Mouse (Mus musculus) right cerebral cortex, postnatal 14 days (tissue): ENCODE data around the gene Gm21885.
"Not testable (repeated sequence)": the region's sequence is repeated elsewhere in the genome, so short reads cannot be mapped to it uniquely, and the experiment has no call there.

Experiments used
- DNase-seq: peaks from one replicate; pipeline ENCODE4 v3.0.0; 2022

Gm21885 gene

GRCm38 (mm10) chr11:94281199-94282181 is at the start of gene Gm21885:
Gene Gm21885 (plus strand): TSS chr11:94281873.
- DNase-seq, result no peak

- DNase-seq, result no peak
These were observed 48.3 kb upstream of the Gm21885 start for GRCm38 (mm10) chr11:94233405-94233804.

DNA sequence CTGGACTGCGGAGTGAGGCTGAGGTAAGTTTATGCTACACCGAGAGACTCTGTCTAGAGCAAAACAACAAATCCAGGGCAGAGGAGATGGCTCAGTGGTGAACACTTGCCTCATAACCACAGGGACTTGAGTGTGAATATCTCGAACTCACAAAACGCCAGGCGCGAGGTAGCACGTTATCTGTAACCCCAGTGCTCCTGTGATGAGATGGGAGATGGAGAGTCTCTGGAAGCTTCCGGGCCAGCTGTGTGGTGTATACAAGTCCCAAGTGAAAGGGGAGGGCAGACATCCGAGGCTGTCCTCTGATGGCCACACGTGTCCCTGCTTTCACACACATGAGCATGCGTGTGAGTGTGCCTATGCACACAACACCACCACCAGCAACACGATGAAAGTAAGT is 47.3 kb upstream of the Gm21885 start:
- DNase-seq, result no peak

DNA sequence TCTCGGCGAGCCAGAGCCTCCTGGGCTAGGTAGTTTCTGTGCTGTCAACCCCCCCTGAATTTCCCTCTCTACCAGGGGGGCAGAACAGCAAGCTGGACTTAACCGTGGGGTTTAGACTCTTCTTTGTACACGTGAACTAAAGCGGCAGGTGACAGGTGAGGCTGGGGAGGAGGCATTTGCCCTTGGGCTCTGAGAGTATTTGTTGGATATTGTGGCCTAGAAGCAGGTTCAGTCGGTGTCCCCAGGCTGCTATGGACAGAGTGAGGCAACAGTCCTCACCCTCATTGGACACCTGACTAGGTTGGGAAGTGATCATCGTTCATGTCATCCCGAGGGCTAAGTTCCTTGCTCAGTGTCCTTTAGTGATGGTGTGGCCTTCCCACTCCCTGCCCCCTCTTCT is 46.8 kb upstream of the Gm21885 start:
- DNase-seq, result no peak

GRCm38 (mm10) chr11:94236074-94236473 is 45.6 kb upstream of the Gm21885 start:
- peak; percentile 60 for DNase-seq

GRCm38 (mm10) chr11:94238786-94239185 is 42.9 kb upstream of the Gm21885 start:
- no peak for DNase-seq

GRCm38 (mm10) chr11:94239706-94240105 is 42.0 kb upstream of the Gm21885 start:
- no peak for DNase-seq

- DNase-seq, result no peak
These were observed 38.8 kb upstream of the Gm21885 start for GRCm38 (mm10) chr11:94242760-94243421.

DNA sequence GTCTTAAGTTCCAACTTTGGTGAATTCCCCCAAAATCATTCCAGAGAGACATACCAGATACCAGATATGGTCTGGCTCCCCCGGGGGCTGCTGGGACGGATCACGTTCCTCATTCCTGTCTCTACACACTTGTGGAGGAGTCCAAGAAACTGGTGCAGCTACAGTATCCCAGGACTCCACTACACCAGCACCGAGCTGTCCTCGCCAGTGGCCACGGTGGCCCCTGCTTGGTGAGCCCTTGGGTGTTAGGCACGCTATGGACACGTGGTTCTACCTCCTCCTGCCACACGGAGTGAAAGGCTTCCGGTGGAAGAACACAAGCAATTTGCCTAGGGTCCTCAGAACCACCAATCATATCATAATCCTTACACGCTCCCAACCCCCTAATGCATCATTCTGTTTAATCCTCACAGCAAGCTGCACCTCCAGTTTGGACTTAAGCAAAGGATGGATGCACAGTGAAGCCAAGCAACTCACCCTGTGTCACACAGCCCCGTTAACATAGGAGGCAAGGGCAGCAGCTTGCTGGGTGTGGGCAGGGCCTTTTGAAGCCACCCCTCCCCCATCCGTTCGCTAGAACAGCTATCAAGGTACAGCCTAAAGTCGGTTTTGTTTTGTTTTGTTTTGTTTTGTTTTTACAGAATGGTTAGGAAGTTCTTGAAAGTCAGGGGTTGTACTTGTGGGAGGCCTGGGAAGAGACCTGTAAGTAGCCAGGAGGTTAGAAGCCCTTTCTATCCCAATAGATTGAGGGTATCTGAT is 38.1 kb upstream of the Gm21885 start:
- no peak for DNase-seq

GRCm38 (mm10) chr11:94244385-94244784 is 37.3 kb upstream of the Gm21885 start:
- no peak for DNase-seq

- no peak for DNase-seq
These were observed 35.5 kb upstream of the Gm21885 start, which contains the start of gene Wfikkn2 for GRCm38 (mm10) chr11:94245955-94246788. Gene Wfikkn2 (minus strand): TSS chr11:94246005.

- DNase-seq, result no peak
These were observed 34.9 kb upstream of the Gm21885 start for GRCm38 (mm10) chr11:94246789-94247061.

DNA sequence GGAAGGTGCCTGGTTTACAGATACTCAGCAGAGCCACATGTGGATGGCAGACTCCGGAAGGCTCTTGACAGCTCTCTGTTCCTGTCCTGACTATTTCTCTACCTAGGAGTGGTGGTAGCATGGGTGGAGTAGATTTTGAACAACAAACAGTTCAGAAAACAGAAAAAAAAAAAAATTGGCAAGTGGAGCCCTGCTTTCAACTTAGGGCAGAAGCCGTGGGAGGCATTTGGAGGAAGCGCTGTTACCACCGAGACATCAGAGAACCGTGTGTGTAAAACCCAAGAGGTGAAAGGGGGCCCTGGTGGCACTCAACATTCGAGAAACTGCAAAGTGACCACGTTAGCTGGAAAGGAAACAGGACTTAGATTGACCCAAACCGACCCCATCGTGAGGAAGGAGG is 28.5 kb upstream of the Gm21885 start:
- no peak for DNase-seq

DNA sequence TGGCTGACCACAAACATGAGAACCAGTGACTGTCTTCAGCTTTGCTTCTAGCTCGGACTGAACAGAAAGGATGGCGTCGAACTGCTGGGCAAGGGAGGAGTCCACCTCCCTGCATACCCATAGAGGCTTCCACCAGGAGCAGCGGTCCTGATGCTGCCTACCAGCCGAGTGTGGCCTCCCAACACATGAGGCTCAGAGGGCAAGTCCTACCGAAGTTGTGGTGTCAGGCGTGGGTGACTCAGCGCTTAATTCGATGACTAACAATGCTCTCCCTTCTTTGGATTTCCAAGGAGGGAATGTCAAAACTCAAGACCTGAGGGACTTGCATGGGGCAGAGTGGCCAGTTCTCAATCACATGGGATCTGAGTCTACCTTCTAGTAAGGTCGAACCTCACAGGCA is 28.0 kb upstream of the Gm21885 start:
- DNase-seq, result no peak

GRCm38 (mm10) chr11:94255733-94256132 is 25.9 kb upstream of the Gm21885 start:
- DNase-seq, result no peak

DNA sequence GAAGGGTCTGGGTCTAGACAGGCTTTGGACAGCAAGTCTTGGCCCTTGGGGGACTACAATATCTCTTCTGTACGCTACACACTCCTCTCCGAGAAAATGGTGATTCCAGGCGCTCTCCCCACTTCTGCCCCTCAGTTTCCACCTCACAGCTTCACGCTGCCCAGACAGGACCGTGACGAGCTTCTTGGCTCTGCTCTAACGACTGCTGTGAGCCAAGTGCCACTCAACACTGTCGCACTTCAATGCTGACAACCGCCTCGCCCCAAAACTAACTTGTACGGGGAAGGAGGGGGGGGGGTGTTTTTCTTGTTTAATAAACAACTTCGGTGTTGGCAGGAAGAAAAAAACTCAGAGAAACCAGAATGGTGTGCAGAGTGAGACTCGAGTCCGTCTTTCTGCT is 23.7 kb upstream of the Gm21885 start:
- DNase-seq, result no peak

DNA sequence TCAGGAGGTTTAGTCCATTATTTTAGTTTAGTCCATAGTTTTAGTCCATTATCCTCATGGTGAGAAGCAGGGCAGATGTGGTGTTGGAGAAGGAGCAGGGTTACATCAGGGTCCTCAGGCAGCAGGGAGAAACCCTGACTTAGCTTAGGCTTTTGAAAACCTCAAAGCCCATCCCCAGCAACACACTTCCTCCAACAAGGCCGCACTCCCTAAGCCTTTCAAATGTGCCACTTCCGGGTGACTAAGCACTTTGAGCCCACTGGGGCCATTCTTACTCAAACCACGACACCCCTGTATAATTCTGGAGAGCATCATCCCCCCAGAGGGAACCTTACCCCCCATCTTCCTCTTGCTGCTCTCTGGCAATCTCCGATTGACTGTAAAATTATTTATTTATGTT is 21.9 kb upstream of the Gm21885 start:
- DNase-seq, result no peak

- no peak for DNase-seq
These were observed 19.9 kb upstream of the Gm21885 start for GRCm38 (mm10) chr11:94261585-94262370.

DNA sequence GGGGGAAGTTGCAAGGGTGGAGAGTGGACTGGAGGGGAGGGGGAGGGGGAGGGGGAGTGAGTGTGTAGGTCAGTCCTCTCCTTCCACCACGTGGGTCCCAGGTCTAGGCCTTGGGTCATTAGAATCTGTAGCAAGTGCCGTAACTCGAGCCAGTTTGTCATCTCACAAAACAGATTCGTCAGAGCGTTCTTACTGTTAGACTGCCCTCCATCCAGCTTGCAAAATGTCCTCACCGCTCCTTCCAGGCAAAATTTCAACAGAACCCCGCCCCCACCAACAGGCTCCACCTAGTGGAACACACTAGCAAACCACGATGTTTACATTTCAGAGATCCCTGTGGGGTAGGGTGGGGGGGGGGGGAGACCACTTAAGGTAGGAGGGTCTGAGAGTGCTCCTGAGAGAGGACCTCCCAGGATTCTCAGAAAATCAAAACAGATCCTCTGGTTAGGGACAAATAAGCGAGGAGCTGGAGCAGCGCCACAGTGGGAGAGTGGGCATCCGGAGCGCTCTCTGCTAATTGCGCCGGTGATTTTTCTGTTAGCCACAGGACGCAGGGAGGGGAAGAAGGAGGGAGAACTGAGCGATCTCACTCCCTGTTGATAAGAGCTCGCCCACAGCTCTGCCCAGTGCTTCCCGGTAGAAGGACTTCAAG is 16.4 kb upstream of the Gm21885 start:
- DNase-seq, result peak; percentile 61

GRCm38 (mm10) chr11:94266155-94266554 is 15.5 kb upstream of the Gm21885 start:
- DNase-seq, result not testable (repeated sequence)

- no peak for DNase-seq
These were observed 12.9 kb upstream of the Gm21885 start for GRCm38 (mm10) chr11:94268761-94269160.
